Mouse (Mus musculus) liver, adult (tissue): ENCODE measurements at regions not wholly inside any gene's neighbourhood (a gene's known extent, or its start where the extent isn't known, plus 50 kb on each side); places are given as distances from the start of the nearest gene placed in this dataset.

Experiments used
- GATA4 ChIP-seq: IDR thresholded peaks from 2 replicates; pipeline ENCODE4 v1.6.1; 2014; ENCODE audit warnings: mild to moderate bottlenecking, low read length; ENCODE audit not compliant: insufficient replicate concordance

GRCm38 (mm10) chr10:110625644-110626043 is 119.6 kb upstream of the E2f7 start:
- no peak for TF ChIP-seq GATA4

- no peak for TF ChIP-seq GATA4
These were observed 104.8 kb upstream of the E2f7 start for GRCm38 (mm10) chr10:110640406-110640805.

- no peak for TF ChIP-seq GATA4
These were observed 103.1 kb upstream of the E2f7 start for GRCm38 (mm10) chr10:110642065-110642690.

GRCm38 (mm10) chr10:110647603-110648002 is 97.6 kb upstream of the E2f7 start:
- no peak for TF ChIP-seq GATA4

GRCm38 (mm10) chr10:110650107-110650506 is 95.1 kb upstream of the E2f7 start:
- no peak for TF ChIP-seq GATA4

GRCm38 (mm10) chr10:110650851-110651250 is 94.4 kb upstream of the E2f7 start:
- TF ChIP-seq GATA4, result no peak

- TF ChIP-seq GATA4, result no peak
These were observed 91.2 kb upstream of the E2f7 start for GRCm38 (mm10) chr10:110654070-110654469.

- no peak for TF ChIP-seq GATA4
These were observed 87.0 kb upstream of the E2f7 start for GRCm38 (mm10) chr10:110658153-110658695.

GRCm38 (mm10) chr10:110676503-110676902 is 68.7 kb upstream of the E2f7 start:
- no peak for TF ChIP-seq GATA4
